Mouse (Mus musculus): Measurements from ENCODE around the gene Rab17. TPM values are rescaled to one million over a fixed set of nuclear protein-coding genes. Genes with fewer than 3 reads are reported as not detected.
A peak's percentile ranks its signal among the peaks of the same experiment; 100 is the strongest.

Rab17 gene
- total and polyA plus RNA-seq, 2 experiments from 2014 or later: 5.6 to 8.4 TPM

GRCm38 (mm10) chr1:90999911-91000601, 30.6 kb upstream of the Rab17 start:
- ATAC-seq (ENCODE audit: insufficient read depth, low read depth): peak; percentile 73
- TF ChIP-seq EP300 (IDR thresholded peaks at IDR 0.05; ENCODE audit: low read depth): peak; percentile 42; the same call in 1 of the 2 replicates
- 0 out of 2 replicates have a peak, but pooled peaks have one; percentile 12 for TF ChIP-seq CTCF (IDR thresholded peaks at IDR 0.05; ENCODE audit: low read depth)
- peak overlapping the region; percentile 98 for H3K4me3 ChIP-seq (ENCODE audit: low read depth, low read length)
- 25% methylated on average over 10 of the region's 10 CpGs for WGBS
- H3K36me3 ChIP-seq (replicated peaks; ENCODE audit: control insufficient read depth, insufficient read depth, low read length): no peaks in the 10 kb centered on the region; the same call in 1 of the 2 replicates
- peaks cover 54% of the 10 kb centered on the region for H3K4me1 ChIP-seq (ENCODE audit: control insufficient read depth, insufficient read depth)
- peak overlapping the region; percentile 99 for H3K9ac ChIP-seq (replicated peaks; ENCODE audit: low read depth, low read length)
- H3K27ac ChIP-seq (ENCODE audit: low read depth): peak overlapping the region; percentile 98
- no peaks in the 10 kb centered on the region; the same call in 1 of the 2 replicates for H3K9me3 ChIP-seq (replicated peaks; ENCODE audit: control insufficient read depth, low read length)
- peak overlapping the region; percentile 92 for H3K4me2 ChIP-seq (ENCODE audit: low read depth, low read length)
- peak; percentile 89 for DNase-seq (ENCODE audit: low spot score)
- no peaks in the 10 kb centered on the region for H3K27me3 ChIP-seq (ENCODE audit: control insufficient read depth, insufficient read depth, low read length)

- Histone ChIP-seq H3K4me2 (ENCODE audit: low read depth, low read length) (peak overlapping the region; percentile 92), H3K4me3 (ENCODE audit: low read depth, low read length) (peak overlapping the region; percentile 98), H3K4me1 (ENCODE audit: control insufficient read depth, insufficient read depth) (peaks cover 45% of the 10 kb centered on the region), H3K9me3 (replicated peaks; ENCODE audit: control insufficient read depth, low read length) (no peaks in the 10 kb centered on the region; the same call in 1 of the 2 replicates), H3K36me3 (replicated peaks; ENCODE audit: control insufficient read depth, insufficient read depth, low read length) (no peaks in the 10 kb centered on the region; the same call in 1 of the 2 replicates), H3K27me3 (ENCODE audit: control insufficient read depth, insufficient read depth, low read length) (no peaks in the 10 kb centered on the region), H3K27ac (ENCODE audit: low read depth) (peak overlapping the region; percentile 98), H3K9ac (replicated peaks; ENCODE audit: low read depth, low read length) (peak overlapping the region; percentile 99)
- ATAC-seq (ENCODE audit: insufficient read depth, low read depth): peak; percentile 47
- DNase-seq (ENCODE audit: low spot score): peak; percentile 36
- under 1% methylated on average over 38 of the region's 41 CpGs for WGBS
- TF ChIP-seq EP300 (IDR thresholded peaks at IDR 0.05; ENCODE audit: low read depth): no peak
- TF ChIP-seq CTCF (IDR thresholded peaks at IDR 0.05; ENCODE audit: low read depth): no peak
These were observed 29.6 kb upstream of the Rab17 start for GRCm38 (mm10) chr1:90998891-90999611.

- H3K4me1 ChIP-seq (ENCODE audit: control insufficient read depth, insufficient read depth): peaks cover 38% of the 10 kb centered on the region
- ATAC-seq (ENCODE audit: insufficient read depth, low read depth): peak; percentile 69
- WGBS: 1% methylated on average over 59 of the region's 59 CpGs
These were observed 28.9 kb upstream of the Rab17 start, which contains the start of gene Lrrfip1 for GRCm38 (mm10) chr1:90998268-90998890. Lrrfip1 (plus strand) TSS chr1:90998737.

GRCm38 (mm10) chr1:90997641-90998040, 28.2 kb upstream of the Rab17 start:
- Histone ChIP-seq H3K27me3 (ENCODE audit: control insufficient read depth, insufficient read depth, low read length) (no peaks in the 10 kb centered on the region), H3K4me3 (ENCODE audit: low read depth, low read length) (peak overlapping the region; percentile 98; the same call in 1 of the 2 replicates), H3K36me3 (replicated peaks; ENCODE audit: control insufficient read depth, insufficient read depth, low read length) (no peaks in the 10 kb centered on the region), H3K27ac (ENCODE audit: low read depth) (peak overlapping the region; percentile 98), H3K9ac (replicated peaks; ENCODE audit: low read depth, low read length) (no peak overlapping the region), H3K4me1 (ENCODE audit: control insufficient read depth, insufficient read depth) (peaks cover 31% of the 10 kb centered on the region), H3K4me2 (ENCODE audit: low read depth, low read length) (peak overlapping the region; percentile 92; the same call in 1 of the 2 replicates), H3K9me3 (replicated peaks; ENCODE audit: control insufficient read depth, low read length) (no peaks in the 10 kb centered on the region; the same call in 1 of the 2 replicates)
- no peak for ATAC-seq (ENCODE audit: insufficient read depth, low read depth)
- TF ChIP-seq CTCF (IDR thresholded peaks at IDR 0.05; ENCODE audit: low read depth) (no peak), EP300 (IDR thresholded peaks at IDR 0.05; ENCODE audit: low read depth) (no peak)
- WGBS: 68% methylated on average over 5 of the region's 5 CpGs
- no peak for DNase-seq (ENCODE audit: low spot score)

More at GRCm38 (mm10) chr1:90998268-90998890, 28.9 kb upstream of the Rab17 start, which contains the start of gene Lrrfip1:
- H3K36me3 ChIP-seq (replicated peaks; ENCODE audit: control insufficient read depth, insufficient read depth, low read length): no peaks in the 10 kb centered on the region
- peak within 1 kb of the TSS; percentile 98 for H3K4me3 ChIP-seq (ENCODE audit: low read depth, low read length)
- H3K9ac ChIP-seq (replicated peaks; ENCODE audit: low read depth, low read length): peak within 1 kb of the TSS; percentile 99
- H3K27ac ChIP-seq (ENCODE audit: low read depth): peak within 1 kb of the TSS; percentile 98
- DNase-seq (ENCODE audit: low spot score): no peak
- no peaks in the 10 kb centered on the region; the same call in 1 of the 2 replicates for H3K9me3 ChIP-seq (replicated peaks; ENCODE audit: control insufficient read depth, low read length)
- H3K4me2 ChIP-seq (ENCODE audit: low read depth, low read length): peak within 1 kb of the TSS; percentile 92
- no peaks in the 10 kb centered on the region for H3K27me3 ChIP-seq (ENCODE audit: control insufficient read depth, insufficient read depth, low read length)
- no peak for TF ChIP-seq EP300 (IDR thresholded peaks at IDR 0.05; ENCODE audit: low read depth)

- Histone ChIP-seq H3K27me3 (ENCODE audit: control insufficient read depth, insufficient read depth, low read length) (no peaks in the 10 kb centered on the region), H3K27ac (ENCODE audit: low read depth) (no peak overlapping the region), H3K9ac (replicated peaks; ENCODE audit: low read depth, low read length) (no peak overlapping the region), H3K36me3 (replicated peaks; ENCODE audit: control insufficient read depth, insufficient read depth, low read length) (no peaks in the 10 kb centered on the region), H3K9me3 (replicated peaks; ENCODE audit: control insufficient read depth, low read length) (no peaks in the 10 kb centered on the region; the same call in 1 of the 2 replicates), H3K4me3 (ENCODE audit: low read depth, low read length) (no peak overlapping the region), H3K4me2 (ENCODE audit: low read depth, low read length) (no peak overlapping the region), H3K4me1 (ENCODE audit: control insufficient read depth, insufficient read depth) (peaks cover 26% of the 10 kb centered on the region)
- ATAC-seq (ENCODE audit: insufficient read depth, low read depth): no peak
- no peak for TF ChIP-seq CTCF (IDR thresholded peaks at IDR 0.05; ENCODE audit: low read depth)
- no peak for TF ChIP-seq EP300 (IDR thresholded peaks at IDR 0.05; ENCODE audit: low read depth)
- WGBS: 40% methylated on average over 4 of the region's 4 CpGs
- no peak for DNase-seq (ENCODE audit: low spot score)
These were observed 27.7 kb upstream of the Rab17 start for GRCm38 (mm10) chr1:90997136-90997535.
